Mouse (Mus musculus): ENCODE data around the gene 1700023F06Rik. TPM values are rescaled to one million over a fixed set of nuclear protein-coding genes. Genes with fewer than 3 reads are reported as not detected.

The 1700023F06Rik gene
- polyA plus RNA-seq, 1 experiment from 2014 or later: 0.88 TPM

DNA sequence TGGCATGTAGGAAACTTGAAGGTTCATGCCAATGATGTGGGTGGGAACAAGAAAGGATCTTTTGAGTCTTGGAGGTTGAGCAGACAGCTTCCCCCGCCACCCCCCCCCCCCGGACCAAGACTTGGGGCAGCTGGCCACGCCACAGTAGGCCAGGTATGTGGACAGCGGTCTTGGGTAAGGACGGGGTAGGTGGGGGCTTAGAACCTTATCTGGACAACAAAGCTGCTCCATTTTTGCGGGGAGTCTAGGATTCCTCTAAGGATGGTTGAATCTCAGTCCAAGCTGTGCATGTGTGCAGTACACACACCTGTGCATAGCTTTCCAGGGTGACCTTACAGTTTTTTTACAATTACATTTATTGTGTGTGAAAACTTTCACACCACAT is 10.2 kb upstream of the 1700023F06Rik start:
- Histone ChIP-seq H3K9me3 (ENCODE audit: control insufficient read depth, low read length) (no peaks in the 10 kb centered on the region), H3K4me3 (replicated peaks; ENCODE audit: low read depth, low read length) (peak overlapping the region; percentile 50), H3K27me3 (ENCODE audit: control insufficient read depth, insufficient read depth, low read length) (peaks cover 4% of the 10 kb centered on the region), H3K27ac (replicated peaks; ENCODE audit: low read depth, low read length) (peak overlapping the region; percentile 79), H3K9ac (replicated peaks; ENCODE audit: low read length) (peak overlapping the region; percentile 69), H3K4me2 (ENCODE audit: low read length) (peak overlapping the region; percentile 99), H3K36me3 (ENCODE audit: control insufficient read depth, insufficient read depth, low read length) (peaks cover 30% of the 10 kb centered on the region), H3K4me1 (ENCODE audit: control insufficient read depth, insufficient read depth, low read length) (0 out of 2 replicates have a peak, but pooled peaks cover 8% of the 10 kb centered on the region)
- ATAC-seq (ENCODE audit: low FRiP score, low TSS enrichment) (peak; percentile 27; the same call in 1 of the 2 replicates), DNase-seq (no peak)
- WGBS: 29% methylated on average over 6 of the region's 6 CpGs

GRCm38 (mm10) chr11:103217790-103218516 is 9.6 kb upstream of the 1700023F06Rik start, which contains the start of gene Spata32:
Gene Spata32, minus strand, starts transcription at chr11:103218432.
- H3K4me3 ChIP-seq (replicated peaks; ENCODE audit: low read depth, low read length): peak within 1 kb of the TSS; percentile 50
- ATAC-seq (ENCODE audit: low FRiP score, low TSS enrichment): peak; percentile 78
- peaks cover 4% of the 10 kb centered on the region for H3K27me3 ChIP-seq (ENCODE audit: control insufficient read depth, insufficient read depth, low read length)
- peak within 1 kb of the TSS; percentile 69 for H3K9ac ChIP-seq (replicated peaks; ENCODE audit: low read length)
- no peaks in the 10 kb centered on the region for H3K9me3 ChIP-seq (ENCODE audit: control insufficient read depth, low read length)
- WGBS: under 1% methylated on average over 45 of the region's 45 CpGs
- H3K4me2 ChIP-seq (ENCODE audit: low read length): peak within 1 kb of the TSS; percentile 99
- 0 out of 2 replicates have a peak, but pooled peaks cover 8% of the 10 kb centered on the region for H3K4me1 ChIP-seq (ENCODE audit: control insufficient read depth, insufficient read depth, low read length)
- peak; percentile 88 for DNase-seq
- peaks cover 28% of the 10 kb centered on the region for H3K36me3 ChIP-seq (ENCODE audit: control insufficient read depth, insufficient read depth, low read length)
- peak within 1 kb of the TSS; percentile 79 for H3K27ac ChIP-seq (replicated peaks; ENCODE audit: low read depth, low read length)

GRCm38 (mm10) chr11:103215355-103215754 is 7.0 kb upstream of the 1700023F06Rik start:
- WGBS: 82% methylated on average over 1 of the region's 1 CpGs
- Histone ChIP-seq H3K4me2 (ENCODE audit: low read length) (no peak overlapping the region), H3K27me3 (ENCODE audit: control insufficient read depth, insufficient read depth, low read length) (peaks cover 4% of the 10 kb centered on the region), H3K9me3 (ENCODE audit: control insufficient read depth, low read length) (no peaks in the 10 kb centered on the region), H3K36me3 (ENCODE audit: control insufficient read depth, insufficient read depth, low read length) (peaks cover 13% of the 10 kb centered on the region), H3K4me1 (ENCODE audit: control insufficient read depth, insufficient read depth, low read length) (0 out of 2 replicates have a peak, but pooled peaks cover 8% of the 10 kb centered on the region), H3K9ac (replicated peaks; ENCODE audit: low read length) (no peak overlapping the region), H3K4me3 (replicated peaks; ENCODE audit: low read depth, low read length) (no peak overlapping the region), H3K27ac (replicated peaks; ENCODE audit: low read depth, low read length) (no peak overlapping the region)
- DNase-seq (no peak), ATAC-seq (ENCODE audit: low FRiP score, low TSS enrichment) (no peak)

- H3K9me3 ChIP-seq (ENCODE audit: control insufficient read depth, low read length): no peaks in the 10 kb centered on the region
- H3K4me3 ChIP-seq (replicated peaks; ENCODE audit: low read depth, low read length): no peak overlapping the region
- ATAC-seq (ENCODE audit: low FRiP score, low TSS enrichment): no peak
- peaks cover 4% of the 10 kb centered on the region for H3K27me3 ChIP-seq (ENCODE audit: control insufficient read depth, insufficient read depth, low read length)
- 0 out of 2 replicates have a peak, but pooled peaks cover 6% of the 10 kb centered on the region for H3K4me1 ChIP-seq (ENCODE audit: control insufficient read depth, insufficient read depth, low read length)
- WGBS: 89% methylated on average over 5 of the region's 5 CpGs
- no peak overlapping the region for H3K9ac ChIP-seq (replicated peaks; ENCODE audit: low read length)
- no peak overlapping the region for H3K27ac ChIP-seq (replicated peaks; ENCODE audit: low read depth, low read length)
- DNase-seq: no peak
- no peaks in the 10 kb centered on the region for H3K36me3 ChIP-seq (ENCODE audit: control insufficient read depth, insufficient read depth, low read length)
- no peak overlapping the region for H3K4me2 ChIP-seq (ENCODE audit: low read length)
These were observed 5.4 kb upstream of the 1700023F06Rik start for GRCm38 (mm10) chr11:103213712-103214111.

- H3K36me3 ChIP-seq (ENCODE audit: control insufficient read depth, insufficient read depth, low read length): no peaks in the 10 kb centered on the region
- no peak overlapping the region for H3K9ac ChIP-seq (replicated peaks; ENCODE audit: low read length)
- no peak for ATAC-seq (ENCODE audit: low FRiP score, low TSS enrichment)
- no peak overlapping the region for H3K4me3 ChIP-seq (replicated peaks; ENCODE audit: low read depth, low read length)
- 77% methylated on average over 8 of the region's 8 CpGs for WGBS
- no peak for DNase-seq
- no peak overlapping the region for H3K4me2 ChIP-seq (ENCODE audit: low read length)
- H3K4me1 ChIP-seq (ENCODE audit: control insufficient read depth, insufficient read depth, low read length): no peaks in the 10 kb centered on the region
- H3K9me3 ChIP-seq (ENCODE audit: control insufficient read depth, low read length): no peaks in the 10 kb centered on the region
- H3K27me3 ChIP-seq (ENCODE audit: control insufficient read depth, insufficient read depth, low read length): no peaks in the 10 kb centered on the region
- H3K27ac ChIP-seq (replicated peaks; ENCODE audit: low read depth, low read length): no peak overlapping the region
These were observed 1.9 kb upstream of the 1700023F06Rik start for GRCm38 (mm10) chr11:103210291-103210690.

DNA sequence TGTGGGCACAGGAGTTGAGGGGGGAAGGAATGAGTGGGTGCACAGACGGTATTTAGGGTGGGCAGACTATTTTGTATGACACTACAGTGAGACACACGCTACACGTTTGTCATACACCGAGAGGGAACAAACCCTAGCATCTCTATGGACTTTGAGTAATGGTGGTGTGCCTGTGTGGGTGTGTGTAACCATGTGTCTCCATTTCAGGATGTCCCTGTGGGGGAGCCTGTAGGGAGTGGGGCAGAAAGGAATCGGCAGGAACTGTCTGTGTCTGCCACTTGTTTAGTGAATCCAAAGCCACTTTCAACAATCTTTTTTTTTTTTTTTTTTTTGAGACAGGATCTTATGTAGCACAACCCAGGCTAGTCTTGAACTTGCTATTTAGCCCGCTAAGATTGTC is 2.2 kb downstream of the 1700023F06Rik start:
- no peaks in the 10 kb centered on the region for H3K9me3 ChIP-seq (ENCODE audit: control insufficient read depth, low read length)
- H3K27ac ChIP-seq (replicated peaks; ENCODE audit: low read depth, low read length): no peak overlapping the region
- no peak for ATAC-seq (ENCODE audit: low FRiP score, low TSS enrichment)
- no peak overlapping the region for H3K9ac ChIP-seq (replicated peaks; ENCODE audit: low read length)
- H3K4me2 ChIP-seq (ENCODE audit: low read length): no peak overlapping the region
- H3K4me1 ChIP-seq (ENCODE audit: control insufficient read depth, insufficient read depth, low read length): peaks cover 4% of the 10 kb centered on the region; the same call in 1 of the 2 replicates
- no peak for DNase-seq
- H3K27me3 ChIP-seq (ENCODE audit: control insufficient read depth, insufficient read depth, low read length): no peaks in the 10 kb centered on the region
- WGBS: 93% methylated on average over 6 of the region's 6 CpGs
- H3K4me3 ChIP-seq (replicated peaks; ENCODE audit: low read depth, low read length): no peak overlapping the region
- H3K36me3 ChIP-seq (ENCODE audit: control insufficient read depth, insufficient read depth, low read length): no peaks in the 10 kb centered on the region

DNA sequence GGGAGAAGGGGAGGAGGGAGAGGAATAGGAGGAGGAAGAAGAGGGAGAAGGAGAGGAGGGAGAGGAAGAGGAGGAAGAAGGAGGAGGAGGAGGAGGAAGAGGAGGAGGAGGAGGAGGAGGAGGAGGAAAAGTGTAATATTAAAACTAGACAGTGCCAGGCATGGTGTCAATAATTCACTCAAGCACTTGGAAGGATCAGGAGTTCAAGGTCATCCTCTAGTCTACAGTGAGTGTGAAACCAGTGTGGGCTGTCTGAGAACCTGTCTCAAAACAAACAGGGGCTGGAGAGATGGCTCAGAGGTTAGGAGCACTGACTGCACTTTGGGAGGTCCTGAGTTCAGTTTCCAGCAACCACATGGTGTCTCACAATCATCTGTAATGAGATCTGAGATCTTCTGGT is 6.0 kb downstream of the 1700023F06Rik start:
- ATAC-seq (ENCODE audit: low FRiP score, low TSS enrichment) (no peak), DNase-seq (no peak)
- Histone ChIP-seq H3K4me2 (ENCODE audit: low read length) (no peak overlapping the region), H3K36me3 (ENCODE audit: control insufficient read depth, insufficient read depth, low read length) (no peaks in the 10 kb centered on the region), H3K4me3 (replicated peaks; ENCODE audit: low read depth, low read length) (no peak overlapping the region), H3K9ac (replicated peaks; ENCODE audit: low read length) (no peak overlapping the region), H3K27me3 (ENCODE audit: control insufficient read depth, insufficient read depth, low read length) (peaks cover 30% of the 10 kb centered on the region), H3K27ac (replicated peaks; ENCODE audit: low read depth, low read length) (no peak overlapping the region), H3K4me1 (ENCODE audit: control insufficient read depth, insufficient read depth, low read length) (peaks cover 17% of the 10 kb centered on the region), H3K9me3 (ENCODE audit: control insufficient read depth, low read length) (no peaks in the 10 kb centered on the region)

DNA sequence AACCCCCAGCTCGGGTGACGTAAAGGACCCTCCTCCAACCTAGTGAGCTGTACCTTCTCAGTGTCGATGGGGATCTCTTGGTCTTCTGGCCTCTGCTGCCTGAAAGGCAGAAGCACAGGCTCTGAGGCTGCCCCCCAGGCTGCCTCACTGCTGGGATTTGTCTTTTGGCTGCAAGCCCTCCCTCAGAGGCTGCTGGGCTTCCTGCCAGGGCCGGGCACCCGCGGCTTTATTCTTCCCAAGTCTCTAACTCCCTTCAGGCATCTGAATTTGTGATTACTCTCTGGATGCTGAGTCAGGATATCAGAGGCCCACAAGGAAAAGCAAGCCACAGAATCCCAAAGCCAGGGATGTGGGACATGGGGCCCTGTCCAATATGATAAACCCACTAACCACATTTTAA is 6.7 kb downstream of the 1700023F06Rik start:
- Histone ChIP-seq H3K4me3 (replicated peaks; ENCODE audit: low read depth, low read length) (no peak overlapping the region), H3K9me3 (ENCODE audit: control insufficient read depth, low read length) (no peaks in the 10 kb centered on the region), H3K4me1 (ENCODE audit: control insufficient read depth, insufficient read depth, low read length) (peaks cover 17% of the 10 kb centered on the region), H3K27ac (replicated peaks; ENCODE audit: low read depth, low read length) (no peak overlapping the region), H3K4me2 (ENCODE audit: low read length) (no peak overlapping the region), H3K9ac (replicated peaks; ENCODE audit: low read length) (0 out of 2 replicates have a peak overlapping the region, but pooled peaks have one; percentile 0), H3K27me3 (ENCODE audit: control insufficient read depth, insufficient read depth, low read length) (peaks cover 37% of the 10 kb centered on the region), H3K36me3 (ENCODE audit: control insufficient read depth, insufficient read depth, low read length) (peaks cover 3% of the 10 kb centered on the region; the same call in 1 of the 2 replicates)
- 19% methylated on average over 6 of the region's 6 CpGs for WGBS
- DNase-seq: peak; percentile 83
- peak; percentile 69; the same call in 1 of the 2 replicates for ATAC-seq (ENCODE audit: low FRiP score, low TSS enrichment)
